Mouse (Mus musculus): Measurements from ENCODE around the gene Numa1.

Numa1 gene

DNA sequence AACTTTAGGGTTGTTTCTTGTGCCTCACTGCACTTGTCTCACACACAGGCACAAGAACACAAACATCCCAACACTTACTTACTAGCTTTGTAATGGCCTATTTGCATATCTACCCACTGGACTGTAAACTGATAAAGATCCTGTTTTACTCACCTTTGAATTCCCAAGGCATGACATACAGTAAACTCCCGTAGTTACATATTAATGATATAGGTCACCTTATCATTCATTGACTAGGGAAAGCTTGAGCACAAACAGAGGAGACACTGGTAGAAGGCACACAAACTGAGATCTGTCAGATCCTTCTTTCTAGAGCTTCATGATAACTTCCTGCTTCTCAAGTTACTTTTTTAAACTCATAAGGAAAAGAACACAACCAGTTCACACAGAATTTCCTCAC lies 128.3 kb downstream of the Numa1 start:
- no peak for DNase-seq

DNA sequence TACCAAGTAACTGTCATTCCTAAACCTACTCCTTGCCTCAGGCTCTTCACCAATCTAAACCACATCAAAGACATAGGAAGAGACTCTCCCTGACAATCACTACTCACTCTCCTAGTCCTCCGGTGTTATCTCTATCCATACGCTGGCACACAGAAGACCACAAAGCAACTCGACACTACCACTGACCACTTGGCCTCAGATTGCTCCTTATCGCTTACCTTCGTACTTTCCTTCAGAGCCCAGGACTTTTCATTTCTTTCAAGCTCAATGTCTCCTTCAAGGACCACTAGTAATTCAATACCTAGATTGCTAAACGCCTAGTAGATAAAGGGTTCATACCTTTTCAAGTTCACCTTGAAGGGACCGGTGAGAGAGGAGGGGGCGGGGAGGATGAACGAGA lies 130.0 kb downstream of the Numa1 start:
- no peak for DNase-seq
